Mouse (Mus musculus): ENCODE data around the gene Gins3.

DNA sequence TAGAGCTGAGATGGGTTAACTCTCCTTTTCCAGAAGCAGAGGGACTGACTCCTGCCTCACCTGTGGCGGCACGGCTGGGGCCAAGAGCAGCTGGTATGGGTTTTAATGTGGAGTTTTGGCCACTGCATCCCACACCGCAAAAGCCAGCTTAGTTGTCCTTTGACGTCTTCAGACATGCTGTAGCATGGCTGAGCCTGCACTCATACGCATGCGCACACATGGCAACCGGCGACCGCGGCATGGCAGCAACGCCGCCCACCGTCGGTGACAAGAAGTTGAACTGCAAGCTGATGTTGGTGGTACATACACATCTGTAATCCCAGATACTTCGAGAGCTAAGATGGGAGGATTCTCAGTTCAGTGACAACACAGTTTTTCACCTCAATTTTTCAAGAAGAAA lies 31.9 kb upstream of the Gins3 start:
- no peak for TF ChIP-seq CTCF (IDR thresholded peaks at IDR 0.05; ENCODE audit: low read depth)
- TF ChIP-seq EP300 (IDR thresholded peaks at IDR 0.05; ENCODE audit: low read depth): no peak

Data from liver, postnatal 0 days (tissue).